ENCODE assay signal across 16 mouse cellular contexts in genomic region chr13:81550024-81550423, GRCm38 (mm10).
"Had no signal": no experiment of that assay in that cellular context is flagged by ENCODE, and none has a peak within 500 bp of the region (broad histone marks: within the 10 kb centered on the region; RNA-seq: fewer than 3 reads in every experiment).

No protein-coding gene starts in this region.

- H3K27me3 ChIP-seq: neural tube, embryonic 13.5 days; neural tube, embryonic 15.5 days; stomach, embryonic 15.5 days had no signal

- H3K4me2 ChIP-seq: neural tube, embryonic 13.5 days; neural tube, embryonic 15.5 days; stomach, embryonic 15.5 days had no signal

- H3K9ac ChIP-seq: neural tube, embryonic 13.5 days; neural tube, embryonic 15.5 days; stomach, embryonic 15.5 days had no signal

- H3K4me1 ChIP-seq: neural tube, embryonic 13.5 days; neural tube, embryonic 15.5 days; stomach, embryonic 15.5 days had no signal

- DNase-seq: retina, postnatal 1 day; right cerebral cortex, adult 18-20 months; right cerebral cortex, postnatal 14 days; right cerebral cortex, postnatal 25 days; right cerebral cortex, postnatal 4 days; spleen, adult 18-20 months; thymus, adult 18-20 months; thymus, adult 2 months; thymus, postnatal 14 days; thymus, postnatal 25 days; thymus, postnatal 36 days; thymus, postnatal 4 days had no signal

- H3K4me3 ChIP-seq: neural tube, embryonic 13.5 days; neural tube, embryonic 15.5 days; stomach, embryonic 15.5 days had no signal

- H3K36me3 ChIP-seq: neural tube, embryonic 13.5 days; neural tube, embryonic 15.5 days; stomach, embryonic 15.5 days had no signal

- H3K27ac ChIP-seq: neural tube, embryonic 13.5 days; neural tube, embryonic 15.5 days; stomach, embryonic 15.5 days; stomach, postnatal 0 days had no signal

- H3K9me3 ChIP-seq: neural tube, embryonic 13.5 days; neural tube, embryonic 15.5 days; stomach, embryonic 15.5 days had no signal
